Mouse (Mus musculus): ENCODE measurements at regions not wholly inside any gene's neighbourhood (a gene's known extent, or its start where the extent isn't known, plus 50 kb on each side); places are given as distances from the start of the nearest gene placed in this dataset.

DNA sequence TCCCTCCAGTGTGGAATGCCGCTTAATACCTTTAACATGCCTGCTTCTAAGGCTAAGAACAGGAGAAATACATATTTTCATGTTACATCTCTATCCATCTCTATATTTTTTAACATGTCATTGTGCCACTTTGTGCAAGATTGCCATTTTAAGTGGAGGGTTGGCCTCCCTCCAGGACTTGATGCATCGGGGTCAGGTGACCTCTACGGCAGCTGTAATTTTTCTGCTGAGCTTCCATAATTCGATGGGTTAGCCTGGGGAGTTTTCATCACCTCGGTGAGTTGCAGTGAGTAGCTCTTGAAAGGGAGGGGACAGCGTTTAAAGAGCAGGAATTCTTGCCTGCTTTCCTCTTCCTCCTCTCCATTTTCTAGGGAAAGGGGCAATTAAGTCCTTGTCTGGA is 203.6 kb downstream of the Rpl10-ps3 start:
- no peak for ATAC-seq (ENCODE audit: insufficient number of reproducible peaks, low FRiP score, low TSS enrichment)

DNA sequence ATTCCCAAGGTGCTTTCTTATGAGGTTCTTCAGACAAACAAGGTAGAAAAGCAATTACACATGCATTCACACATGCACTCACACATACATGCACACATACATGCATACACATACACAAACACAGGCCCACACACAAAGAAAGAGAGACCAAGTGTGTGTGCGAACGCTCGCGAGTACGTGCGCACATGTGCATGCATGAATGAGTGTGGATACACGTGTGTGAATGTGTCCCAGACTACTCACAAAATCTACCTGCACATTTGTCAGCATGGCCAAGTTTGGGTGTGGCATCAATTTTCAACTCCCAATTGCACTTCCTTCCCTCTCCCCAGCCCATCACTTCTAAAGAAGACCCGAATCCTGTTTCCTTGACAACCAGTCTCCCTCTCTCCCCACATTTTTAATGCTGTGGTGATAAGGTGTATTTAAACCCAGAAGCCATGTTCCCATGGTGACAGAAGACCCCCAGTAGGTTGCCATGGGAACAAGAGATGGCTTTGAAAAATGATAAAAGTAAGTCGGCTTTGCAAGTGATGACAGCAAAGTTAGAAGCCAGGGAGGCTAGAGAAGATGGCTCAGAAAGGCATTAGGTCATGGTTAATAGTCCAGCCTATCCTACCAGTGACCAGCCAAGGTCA is 206.3 kb downstream of the Rpl10-ps3 start:
- no peak for ATAC-seq (ENCODE audit: insufficient number of reproducible peaks, low FRiP score, low TSS enrichment)

DNA sequence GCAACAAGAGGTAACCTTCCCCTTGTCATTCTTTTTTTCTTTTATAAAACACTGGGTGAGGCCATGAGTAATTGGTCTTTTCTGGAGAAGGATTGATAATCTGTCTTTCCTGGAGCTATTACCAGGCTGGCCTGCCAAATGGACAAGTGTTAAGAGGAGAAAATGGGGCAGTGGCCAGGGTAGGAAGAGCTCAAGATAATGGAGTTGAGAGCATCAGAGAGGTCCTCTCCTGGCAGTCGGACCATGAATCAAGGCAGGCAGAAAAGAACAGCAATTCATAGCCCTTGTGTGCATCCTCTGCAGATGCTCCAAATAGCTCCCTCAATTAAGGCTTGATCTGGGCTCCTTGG is 208.2 kb downstream of the Rpl10-ps3 start:
- no peak for ATAC-seq (ENCODE audit: insufficient number of reproducible peaks, low FRiP score, low TSS enrichment)

DNA sequence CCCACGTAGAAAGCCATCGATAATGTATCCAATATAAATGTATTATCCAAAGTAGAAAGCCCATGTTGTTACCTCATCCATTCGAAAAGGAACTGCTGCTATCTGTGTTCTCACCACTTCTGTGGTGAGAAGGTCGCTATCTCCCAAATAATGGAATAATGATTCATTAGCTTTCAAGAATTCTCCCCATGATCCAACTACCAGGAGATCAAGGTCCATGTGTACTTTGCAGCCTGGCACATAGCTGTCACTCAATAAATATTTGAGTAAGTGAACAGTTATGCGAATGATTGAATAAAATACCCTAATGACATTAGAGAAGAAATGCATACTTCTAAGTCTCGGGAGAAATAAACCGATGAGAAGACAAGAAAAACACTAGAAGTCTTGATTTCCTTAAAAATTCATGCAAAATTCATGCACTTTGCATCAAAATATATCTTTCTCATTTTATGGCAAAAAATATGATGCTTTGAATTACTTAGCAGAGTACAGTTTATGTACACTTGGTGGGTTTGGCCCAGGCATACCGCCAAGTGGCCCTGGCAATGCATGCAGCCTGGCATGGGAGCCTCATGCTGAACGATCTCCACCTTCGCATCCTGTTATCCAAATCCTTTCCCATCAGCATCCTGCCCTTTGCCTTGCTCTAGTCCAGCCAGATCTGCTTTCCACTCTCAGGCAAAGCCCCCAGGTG is 208.7 kb downstream of the Rpl10-ps3 start:
- ATAC-seq (ENCODE audit: insufficient number of reproducible peaks, low FRiP score, low TSS enrichment) = no peak

DNA sequence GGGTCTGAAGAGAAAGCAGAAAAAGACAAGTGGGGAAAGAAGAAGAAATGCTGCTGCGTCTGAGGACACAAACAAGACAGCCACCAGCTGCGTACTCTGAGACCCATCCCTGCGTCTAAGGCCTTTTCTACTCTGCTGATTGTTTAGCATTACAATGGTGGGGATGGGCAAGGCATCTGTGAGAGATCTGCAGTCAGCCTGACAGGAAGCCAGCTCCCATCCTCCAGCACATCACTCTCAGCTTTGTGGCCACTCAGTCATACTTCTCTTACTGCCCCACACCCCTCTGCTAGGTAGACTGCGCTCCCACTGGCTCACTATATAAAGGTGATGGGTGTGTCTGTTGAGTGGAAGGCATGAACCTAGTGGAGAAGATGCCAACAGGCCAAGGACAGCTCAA is 220.5 kb downstream of the Rpl10-ps3 start:
- no peak for ATAC-seq (ENCODE audit: insufficient number of reproducible peaks, low FRiP score, low TSS enrichment)

DNA sequence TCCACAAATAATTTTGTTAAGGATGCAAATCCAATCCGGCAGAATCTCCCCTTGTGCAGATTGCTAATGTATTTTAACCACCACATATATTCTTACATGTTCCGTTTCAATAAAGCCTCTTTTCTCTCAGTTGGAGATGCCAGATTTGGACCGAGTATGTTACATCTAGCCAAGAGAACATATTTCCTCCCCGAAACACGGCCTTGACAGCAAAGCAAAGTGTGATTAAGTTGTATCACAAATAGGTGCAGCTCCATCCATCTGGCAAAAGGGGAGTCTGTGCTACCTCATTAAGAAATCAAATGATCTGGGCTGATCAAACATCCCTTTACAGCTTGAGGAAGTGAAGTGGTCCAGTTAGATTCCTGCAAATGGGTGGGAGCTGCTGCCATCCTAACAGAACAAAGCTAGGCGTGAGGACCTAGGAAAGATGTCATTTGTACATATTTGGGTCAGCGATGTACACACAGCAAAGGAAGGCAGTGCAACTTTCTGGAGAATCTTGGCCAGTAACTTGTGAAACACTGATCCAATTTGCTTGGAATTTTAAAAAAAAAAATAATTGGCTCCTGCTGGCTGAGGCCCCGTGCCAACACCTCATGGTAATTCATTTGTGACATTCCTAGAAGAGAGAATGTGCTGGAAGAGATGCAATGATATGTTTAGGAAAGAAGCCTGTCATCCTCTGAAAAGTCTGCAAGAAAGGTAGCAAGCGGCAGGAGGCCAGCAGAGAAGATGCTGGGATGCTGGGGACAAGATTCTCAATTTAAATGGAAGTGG is 223.8 kb downstream of the Rpl10-ps3 start:
- ATAC-seq (ENCODE audit: insufficient number of reproducible peaks, low FRiP score, low TSS enrichment) = no peak

DNA sequence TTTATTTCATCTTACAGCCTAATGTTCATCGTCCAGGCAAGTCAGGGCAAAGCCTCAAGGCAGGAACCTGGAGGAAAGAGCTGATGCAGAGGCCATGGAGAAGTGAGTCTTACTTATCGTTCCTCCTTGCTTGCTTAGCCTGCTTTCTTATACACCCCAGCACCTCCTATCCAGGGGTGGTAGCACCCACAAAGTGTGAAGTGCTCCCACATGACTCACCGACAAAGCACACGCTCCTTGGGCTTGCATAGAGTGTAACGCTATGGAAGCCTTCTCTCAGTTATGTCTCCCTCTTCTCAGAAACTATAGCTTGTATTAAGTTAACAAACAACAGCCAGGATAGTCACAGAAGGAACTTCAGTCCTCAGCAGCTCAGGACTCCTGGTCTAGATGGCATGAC is 225.4 kb downstream of the Rpl10-ps3 start:
- no peak for ATAC-seq (ENCODE audit: insufficient number of reproducible peaks, low FRiP score, low TSS enrichment)

DNA sequence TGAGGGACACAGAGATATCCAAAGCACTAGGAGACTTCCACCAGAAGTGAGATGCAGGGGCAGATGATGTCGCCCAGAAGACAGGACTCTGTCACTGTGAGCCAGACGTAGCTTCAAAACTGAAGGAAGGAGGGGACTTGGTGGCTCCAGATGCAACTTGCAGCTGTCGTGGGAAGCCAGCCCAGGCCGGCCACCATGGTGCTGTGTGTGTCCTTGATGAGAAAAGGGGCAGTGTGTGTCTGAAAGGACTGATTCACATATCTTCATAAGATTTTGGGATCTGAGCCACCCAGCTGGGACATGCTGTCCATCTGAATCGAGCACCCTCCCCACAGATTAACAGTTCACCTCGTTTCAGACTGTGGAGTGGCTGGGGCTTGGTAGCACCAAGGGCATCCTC is 226.2 kb downstream of the Rpl10-ps3 start:
- no peak for ATAC-seq (ENCODE audit: insufficient number of reproducible peaks, low FRiP score, low TSS enrichment)

DNA sequence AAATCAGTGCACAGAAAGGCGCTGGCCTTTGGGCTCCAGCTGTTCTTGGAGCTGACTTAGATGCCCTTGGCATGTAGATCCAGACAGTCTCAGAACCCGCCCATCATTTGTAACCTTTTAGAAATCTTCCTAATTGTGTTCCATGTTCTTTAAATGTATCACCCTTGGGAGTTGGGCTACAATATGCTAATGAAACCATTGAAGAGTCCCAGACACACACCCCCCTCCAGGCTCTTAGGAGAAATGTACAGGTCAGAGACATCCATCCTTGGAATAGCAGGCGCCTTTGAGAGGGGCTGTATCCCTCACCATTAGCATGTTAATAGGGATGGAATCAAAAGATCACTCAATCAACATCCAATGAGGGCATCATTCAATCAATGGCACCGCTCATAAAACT is 238.2 kb downstream of the Rpl10-ps3 start:
- no peak for ATAC-seq (ENCODE audit: insufficient number of reproducible peaks, low FRiP score, low TSS enrichment)

DNA sequence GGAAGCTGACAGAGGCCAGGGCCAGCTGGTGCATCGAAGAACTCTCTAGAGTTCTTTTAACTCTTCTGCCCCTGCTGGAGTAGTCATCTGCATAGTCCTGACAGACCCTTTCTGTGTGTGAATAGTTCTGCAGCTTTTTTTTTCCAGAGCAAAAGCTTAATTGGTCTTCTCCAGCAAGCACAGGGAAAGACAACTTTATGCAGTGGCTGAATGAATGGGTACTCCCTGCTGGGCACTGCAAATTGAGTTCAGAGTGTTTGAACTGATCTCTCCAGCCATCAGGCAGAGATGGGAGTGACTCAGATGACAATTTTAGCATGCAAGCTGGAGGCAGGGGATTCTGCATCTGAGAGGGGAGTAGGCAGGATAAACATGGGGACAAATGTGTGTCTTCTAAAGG is 242.0 kb downstream of the Rpl10-ps3 start:
- no peak for ATAC-seq (ENCODE audit: insufficient number of reproducible peaks, low FRiP score, low TSS enrichment)

DNA sequence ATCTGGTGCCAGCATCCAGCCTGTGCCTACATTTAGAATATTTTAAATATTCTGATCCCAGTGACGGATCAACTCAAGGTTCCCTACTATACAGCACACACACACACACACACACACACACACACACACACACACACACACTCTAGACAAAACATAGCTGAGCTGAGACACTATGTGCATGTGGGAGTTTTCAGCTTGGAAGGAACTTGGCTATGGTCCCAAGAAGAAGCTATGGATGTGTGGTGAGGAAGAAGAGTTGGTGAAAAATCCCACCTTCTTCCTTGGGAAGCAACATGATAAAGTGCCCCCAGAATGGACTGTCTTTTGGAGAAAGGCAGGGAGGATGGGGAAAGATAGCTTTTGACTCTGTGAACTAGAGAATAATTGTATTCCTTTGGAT is 243.7 kb downstream of the Rpl10-ps3 start:
- ATAC-seq (ENCODE audit: insufficient number of reproducible peaks, low FRiP score, low TSS enrichment) = no peak

DNA sequence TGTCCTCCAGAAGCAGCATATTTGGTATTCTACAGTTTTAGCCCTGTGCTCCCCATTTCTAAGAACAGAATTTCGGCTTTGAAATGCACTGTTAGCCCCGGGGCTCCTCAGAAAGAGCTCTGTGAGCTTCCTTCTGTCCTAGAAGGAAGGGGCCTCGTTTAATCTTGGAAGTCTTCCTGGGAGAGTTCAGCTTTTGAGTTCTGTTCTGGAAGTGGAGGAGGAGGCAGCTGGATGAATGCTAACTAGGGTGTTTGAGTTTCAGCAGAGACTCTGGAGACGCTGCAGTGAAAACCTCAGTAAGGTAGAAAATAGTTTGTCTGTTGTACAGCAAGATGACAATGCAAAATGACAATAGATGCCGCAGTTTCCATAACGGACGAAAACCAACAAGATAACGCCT is 253.8 kb downstream of the Rpl10-ps3 start:
- ATAC-seq (ENCODE audit: insufficient number of reproducible peaks, low FRiP score, low TSS enrichment) = no peak

DNA sequence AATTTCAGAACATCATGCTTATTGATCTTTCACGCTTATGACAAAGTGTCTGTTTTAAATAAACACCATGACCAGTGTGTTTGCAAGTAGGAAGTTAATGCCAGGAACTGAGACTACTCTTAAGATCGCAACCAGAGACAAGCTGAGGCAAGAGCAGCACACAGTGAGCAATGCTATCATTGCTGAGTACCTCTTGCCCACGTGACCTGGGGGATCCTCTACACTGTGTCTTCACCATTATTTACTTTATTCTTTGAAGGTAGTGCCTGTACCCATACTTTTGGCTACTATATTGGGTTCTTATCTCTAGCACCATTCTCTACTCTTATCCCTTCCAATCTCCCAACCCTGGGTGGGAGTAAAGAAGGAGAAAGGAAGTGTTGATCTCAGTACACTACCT is 254.9 kb downstream of the Rpl10-ps3 start:
- ATAC-seq (ENCODE audit: insufficient number of reproducible peaks, low FRiP score, low TSS enrichment) = no peak

DNA sequence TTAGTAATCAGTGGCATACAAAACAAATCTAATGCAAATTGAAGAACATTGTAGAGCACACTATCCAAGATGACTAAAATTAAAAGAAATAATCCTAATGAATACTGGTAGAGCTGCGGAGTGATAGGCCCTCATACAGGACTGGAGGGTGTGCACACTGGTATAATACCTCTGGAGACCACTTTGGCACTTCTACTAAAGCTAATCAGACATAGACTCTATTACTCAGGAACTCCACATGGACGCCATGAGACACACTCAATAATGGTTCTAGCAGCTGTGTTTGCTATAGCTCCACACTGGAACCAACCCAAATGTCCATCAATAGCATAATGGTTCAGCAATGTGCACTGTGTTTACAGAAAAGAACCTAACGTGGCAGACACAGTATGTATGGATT is 264.6 kb downstream of the Rpl10-ps3 start:
- ATAC-seq (ENCODE audit: insufficient number of reproducible peaks, low FRiP score, low TSS enrichment) = no peak

DNA sequence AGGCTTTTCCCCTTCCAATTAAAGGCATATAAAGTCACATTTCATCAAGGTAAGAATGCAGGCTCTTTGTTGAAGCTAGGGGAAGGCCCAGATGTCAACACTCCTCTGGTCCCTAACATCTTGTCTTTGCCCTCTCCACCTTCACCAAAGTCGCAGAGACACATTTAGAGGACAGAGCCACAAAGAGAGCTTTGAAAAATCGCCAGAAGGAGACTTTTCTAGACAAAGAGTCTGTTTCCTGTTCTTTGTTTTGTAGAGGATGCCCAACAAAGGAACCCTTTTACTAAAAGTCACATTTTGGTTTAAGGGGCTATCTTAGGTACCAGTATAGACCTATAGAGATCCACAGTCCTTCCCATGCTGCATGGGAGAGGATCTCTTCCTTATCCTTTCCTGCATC is 269.9 kb upstream of the Ncam1 start:
- no peak for ATAC-seq (ENCODE audit: insufficient number of reproducible peaks, low FRiP score, low TSS enrichment)

DNA sequence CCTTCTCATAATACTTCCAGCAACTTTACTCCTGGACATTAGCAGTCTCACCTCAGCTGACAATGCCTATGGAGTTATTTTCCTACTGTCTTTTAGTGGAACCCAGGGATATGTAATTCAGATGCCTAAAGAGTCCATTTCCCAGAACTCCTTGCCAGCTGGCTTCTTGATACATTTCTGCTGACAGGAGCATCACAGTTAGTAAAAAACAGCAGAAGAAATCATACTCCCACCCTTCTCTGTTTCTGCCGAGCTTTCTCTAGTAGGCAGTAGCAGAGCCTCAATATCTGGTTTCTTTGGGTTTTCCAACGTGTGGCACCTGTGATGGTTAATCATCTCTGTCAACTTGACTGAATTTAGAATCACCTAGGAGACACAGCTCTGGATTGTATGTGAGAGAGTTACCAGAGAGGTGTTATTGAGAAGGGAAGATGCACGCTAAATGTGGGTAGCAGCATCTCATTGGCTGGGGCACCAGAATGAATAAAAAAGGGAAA is 269.1 kb upstream of the Ncam1 start:
- ATAC-seq (ENCODE audit: insufficient number of reproducible peaks, low FRiP score, low TSS enrichment) = no peak

DNA sequence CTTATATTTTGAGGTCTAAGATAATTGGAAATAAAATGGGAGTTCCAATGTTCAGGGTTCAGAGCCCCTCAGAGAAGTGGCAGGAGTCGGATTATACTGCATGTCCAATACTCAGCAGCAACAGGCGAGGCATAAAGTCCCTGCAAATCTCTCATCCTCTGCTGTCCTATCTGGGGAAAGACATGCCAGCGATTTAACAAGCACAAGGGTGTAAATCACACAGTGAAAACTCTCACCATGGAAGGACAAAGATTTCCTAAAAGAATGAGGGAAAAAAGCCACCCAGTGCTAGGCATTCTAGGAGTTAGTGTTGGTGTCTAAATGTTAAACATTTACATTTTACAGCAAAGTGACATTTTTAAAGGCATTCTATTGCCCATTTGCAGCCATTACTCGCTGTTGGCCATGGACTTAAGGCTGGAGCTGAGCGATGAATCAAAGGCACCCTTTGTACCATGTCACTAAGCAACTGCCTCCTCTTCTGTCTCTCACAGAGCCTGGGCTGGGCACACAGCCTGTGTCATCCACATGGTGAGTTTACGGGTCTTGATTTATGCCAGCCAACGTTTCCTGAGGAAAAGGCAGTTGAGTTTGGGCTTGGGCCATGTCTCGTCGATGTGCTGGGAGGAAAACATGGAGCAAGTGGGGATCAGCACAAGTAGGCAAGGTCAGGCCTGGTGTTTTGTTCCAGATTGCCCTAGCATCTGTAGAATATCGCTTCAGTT is 265.9 kb upstream of the Ncam1 start:
- no peak for ATAC-seq (ENCODE audit: insufficient number of reproducible peaks, low FRiP score, low TSS enrichment)

DNA sequence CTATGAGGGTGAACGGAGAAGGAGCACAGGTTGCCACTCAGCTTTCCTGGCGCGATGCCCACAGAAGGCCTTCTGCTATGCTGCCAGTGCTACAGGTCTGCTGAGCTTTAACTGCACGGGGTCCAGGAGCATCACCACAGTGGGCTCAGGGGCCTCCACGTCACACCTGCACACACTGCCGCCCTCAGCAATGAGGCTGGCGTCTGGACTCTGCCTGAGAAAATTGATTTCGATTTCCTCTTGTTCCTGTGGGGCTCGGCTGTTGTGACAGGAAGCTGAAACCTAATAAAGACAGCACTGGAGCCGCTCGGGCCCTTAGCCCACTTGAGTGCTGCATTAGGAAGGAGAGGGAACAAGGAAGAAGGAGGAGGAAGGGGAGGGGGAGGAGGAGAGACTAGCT is 239.5 kb upstream of the Ncam1 start:
- no peak for ATAC-seq (ENCODE audit: insufficient number of reproducible peaks, low FRiP score, low TSS enrichment)

DNA sequence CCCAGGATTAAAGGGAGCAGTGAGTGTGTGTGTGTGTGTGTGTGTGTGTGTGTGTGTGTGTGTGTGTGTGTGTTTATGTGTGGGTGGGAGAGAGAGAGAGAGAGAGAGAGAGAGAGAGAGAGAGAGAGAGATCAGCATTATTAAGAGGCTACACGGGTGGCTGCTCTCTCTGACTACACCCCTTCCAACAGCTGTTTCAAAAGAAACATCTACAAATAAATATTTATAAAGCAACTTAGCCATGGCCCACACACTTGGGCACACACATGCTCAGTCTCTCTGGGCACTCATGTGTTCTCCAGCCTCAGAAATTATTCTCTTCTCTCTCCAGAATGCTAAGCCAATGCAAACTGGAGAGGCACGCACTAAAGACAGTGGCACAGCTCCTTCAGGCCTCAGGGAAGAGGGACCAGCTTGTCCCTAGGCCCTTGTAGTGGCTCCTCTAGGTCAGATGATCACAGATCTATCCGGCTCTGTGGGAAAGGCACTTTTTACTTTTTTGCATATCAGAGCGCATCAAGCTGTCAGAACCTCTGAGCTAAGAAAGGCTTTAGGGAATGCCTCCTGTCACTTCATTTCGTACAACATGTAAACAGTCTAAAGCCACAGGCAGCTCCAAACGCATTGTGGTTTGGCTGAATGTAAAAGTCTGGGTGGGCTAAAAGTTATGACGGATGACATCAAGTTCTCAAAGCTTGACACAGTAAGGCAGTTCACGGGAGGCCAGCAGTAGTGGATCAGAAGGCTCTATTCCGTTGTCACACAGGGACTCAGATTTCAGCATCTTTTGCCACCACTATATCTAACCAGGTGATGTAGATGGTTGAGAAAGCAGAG is 233.8 kb upstream of the Ncam1 start:
- ATAC-seq (ENCODE audit: insufficient number of reproducible peaks, low FRiP score, low TSS enrichment) = no peak

DNA sequence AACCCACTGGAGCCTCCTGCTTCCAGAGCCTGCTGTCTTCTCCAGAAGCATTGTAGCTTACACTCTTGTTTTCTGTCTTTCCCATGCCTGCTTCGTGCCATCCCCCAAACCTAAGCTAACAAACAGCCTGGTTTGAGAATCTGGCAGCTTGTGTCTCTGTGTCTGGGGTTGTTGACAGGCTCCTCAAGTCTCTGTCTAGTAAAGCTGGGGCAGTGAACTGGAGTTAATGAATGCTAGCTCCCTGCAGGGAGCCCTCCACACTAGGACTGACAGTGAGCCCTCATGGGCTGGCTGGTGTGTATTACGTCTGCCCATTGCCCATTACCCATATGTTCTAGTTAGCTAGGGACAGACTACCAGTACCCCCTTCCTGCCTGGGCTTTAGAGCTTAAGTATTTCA is 232.6 kb upstream of the Ncam1 start:
- no peak for ATAC-seq (ENCODE audit: insufficient number of reproducible peaks, low FRiP score, low TSS enrichment)
